Mouse (Mus musculus) embryonic facial prominence, embryonic 15.5 days (tissue): ENCODE measurements around the gene Lrrc17. TPM values are rescaled to one million over a fixed set of nuclear protein-coding genes. Genes with fewer than 3 reads are reported as not detected.
A peak's percentile ranks its signal among the peaks of the same experiment; 100 is the strongest.

Experiments used
- ATAC-seq: fragments of 200-750 bp; cut with Nextera tagmentation; 2 replicates; pipeline ENCODE4 v1.8.0; 2017; ENCODE audit warnings: low read depth, moderate TSS enrichment; ENCODE audit not compliant: insufficient number of reproducible peaks, low FRiP score, low TSS enrichment
- H3K27ac ChIP-seq: fragments of 300-500 bp; sonication (generic); replicated peaks from 2 replicates; pipeline ENCODE4 v1.5.1; 2015; ENCODE audit warnings: mild to moderate bottlenecking, inconsistent platforms
- H3K27me3 ChIP-seq: fragments of 300-500 bp; sonication (generic); 2 replicates; pipeline ENCODE4 v1.6.1; 2015; ENCODE audit warnings: inconsistent platforms
- H3K36me3 ChIP-seq: fragments of 300-500 bp; sonication (generic); 2 replicates; pipeline ENCODE4 v1.6.1; 2015; ENCODE audit warnings: mild to moderate bottlenecking, inconsistent platforms
- H3K4me1 ChIP-seq: fragments of 300-500 bp; sonication (generic); 2 replicates; pipeline ENCODE4 v1.6.1; 2015; ENCODE audit warnings: inconsistent platforms
- H3K4me2 ChIP-seq: fragments of 300-500 bp; sonication (generic); replicated peaks from 2 replicates; pipeline ENCODE4 v1.6.1; 2015; ENCODE audit warnings: mild to moderate bottlenecking, inconsistent platforms
- H3K4me3 ChIP-seq: fragments of 300-500 bp; sonication (generic); replicated peaks from 2 replicates; pipeline ENCODE4 v1.5.1; 2015; ENCODE audit warnings: mild to moderate bottlenecking, inconsistent platforms
- H3K9ac ChIP-seq: fragments of 300-500 bp; sonication (generic); 2 replicates; pipeline ENCODE4 v1.6.1; 2015; ENCODE audit warnings: inconsistent platforms
- H3K9me3 ChIP-seq: fragments of 300-500 bp; sonication (generic); replicated peaks from 2 replicates; pipeline ENCODE4 v1.6.1; 2016; ENCODE audit warnings: inconsistent platforms
- WGBS: fragments of 180-500 bp; shearing (Covaris S2); methylation state at CpG from one replicate; pipeline ENCODE4 v1.1.7; 2015; 5-methylcytosine and 5-hydroxymethylcytosine counted together
- polyA plus RNA-seq: library from polyadenylated mRNA; unstranded; fragments of >200 nt; fragmentation: Nextera tagmentation; extraction: Ambion mirVana; gene quantifications from 2 replicates; pipeline ENCODE4 v1.2.1, GENCODE M21; 2015

Gene Lrrc17
- polyA plus RNA-seq, 1 experiment from 2014 or later, result 134 TPM

- no peak for ATAC-seq
- Histone ChIP-seq H3K4me1 (peaks cover 23% of the 10 kb centered on the region), H3K27ac (no peak overlapping the region), H3K36me3 (no peaks in the 10 kb centered on the region), H3K9ac (no peak overlapping the region), H3K9me3 (no peaks in the 10 kb centered on the region), H3K27me3 (no peaks in the 10 kb centered on the region), H3K4me3 (no peak overlapping the region), H3K4me2 (no peak overlapping the region)
- WGBS, result 66% methylated on average over 4 of the region's 4 CpGs
Observed at GRCm38 (mm10) chr5:21542226-21542625, 1.1 kb upstream of the Lrrc17 start.

GRCm38 (mm10) chr5:21544821-21545220 lies 1.5 kb downstream of the Lrrc17 start:
- Histone ChIP-seq H3K4me2 (peak overlapping the region; percentile 45), H3K9me3 (no peaks in the 10 kb centered on the region), H3K4me1 (peaks cover 33% of the 10 kb centered on the region), H3K27ac (peak overlapping the region; percentile 95), H3K27me3 (no peaks in the 10 kb centered on the region), H3K9ac (peak overlapping the region; percentile 41), H3K36me3 (no peaks in the 10 kb centered on the region), H3K4me3 (peak overlapping the region; percentile 49)
- WGBS, result 30% methylated on average over 3 of the region's 3 CpGs
- no peak; the same call in 1 of the 2 replicates for ATAC-seq

- Histone ChIP-seq H3K9me3 (no peaks in the 10 kb centered on the region), H3K27ac (peak overlapping the region; percentile 95), H3K4me2 (peak overlapping the region; percentile 45), H3K36me3 (no peaks in the 10 kb centered on the region), H3K4me3 (peak overlapping the region; percentile 49), H3K27me3 (no peaks in the 10 kb centered on the region), H3K4me1 (peaks cover 34% of the 10 kb centered on the region), H3K9ac (no peak overlapping the region)
- ATAC-seq, result no peak
Observed at GRCm38 (mm10) chr5:21545227-21545626, 1.9 kb downstream of the Lrrc17 start.

GRCm38 (mm10) chr5:21545786-21546185 lies 2.4 kb downstream of the Lrrc17 start:
- Histone ChIP-seq H3K27ac (peak overlapping the region; percentile 95), H3K36me3 (no peaks in the 10 kb centered on the region), H3K4me1 (peaks cover 39% of the 10 kb centered on the region), H3K9ac (no peak overlapping the region), H3K4me2 (peak overlapping the region; percentile 45), H3K27me3 (no peaks in the 10 kb centered on the region), H3K9me3 (no peaks in the 10 kb centered on the region), H3K4me3 (peak overlapping the region; percentile 49)
- WGBS, result 59% methylated on average over 4 of the region's 4 CpGs
- no peak for ATAC-seq

- Histone ChIP-seq H3K27ac (no peak overlapping the region), H3K9ac (no peak overlapping the region), H3K36me3 (0 out of 2 replicates have a peak, but pooled peaks cover 5% of the 10 kb centered on the region), H3K9me3 (no peaks in the 10 kb centered on the region), H3K4me1 (peaks cover 49% of the 10 kb centered on the region), H3K27me3 (no peaks in the 10 kb centered on the region), H3K4me2 (no peak overlapping the region), H3K4me3 (no peak overlapping the region)
- WGBS, result 82% methylated on average over 8 of the region's 8 CpGs
- no peak for ATAC-seq
Observed at GRCm38 (mm10) chr5:21547005-21547404, 3.6 kb downstream of the Lrrc17 start.

- Histone ChIP-seq H3K4me2 (no peak overlapping the region), H3K9me3 (no peaks in the 10 kb centered on the region), H3K36me3 (0 out of 2 replicates have a peak, but pooled peaks cover 5% of the 10 kb centered on the region), H3K4me3 (no peak overlapping the region), H3K27me3 (no peaks in the 10 kb centered on the region), H3K9ac (no peak overlapping the region), H3K27ac (no peak overlapping the region), H3K4me1 (peaks cover 56% of the 10 kb centered on the region)
- ATAC-seq, result no peak
- 64% methylated on average over 4 of the region's 4 CpGs for WGBS
Observed at GRCm38 (mm10) chr5:21553685-21554084, 10.3 kb downstream of the Lrrc17 start.

GRCm38 (mm10) chr5:21554732-21555131 lies 11.4 kb downstream of the Lrrc17 start:
- no peaks in the 10 kb centered on the region for H3K27me3 ChIP-seq
- H3K36me3 ChIP-seq, result 0 out of 2 replicates have a peak, but pooled peaks cover 5% of the 10 kb centered on the region
- WGBS, result 80% methylated on average over 1 of the region's 1 CpGs
- no peak overlapping the region for H3K4me2 ChIP-seq
- H3K27ac ChIP-seq, result no peak overlapping the region; the same call in 1 of the 2 replicates
- no peak overlapping the region for H3K4me3 ChIP-seq
- H3K9me3 ChIP-seq, result no peaks in the 10 kb centered on the region
- H3K4me1 ChIP-seq, result peaks cover 48% of the 10 kb centered on the region
- no peak for ATAC-seq
- no peak overlapping the region for H3K9ac ChIP-seq

GRCm38 (mm10) chr5:21556502-21556901 lies 13.1 kb downstream of the Lrrc17 start:
- peak; percentile 83 for ATAC-seq
- WGBS, result 28% methylated on average over 3 of the region's 3 CpGs
- peak overlapping the region; percentile 65 for H3K27ac ChIP-seq

GRCm38 (mm10) chr5:21563936-21564335 lies 20.6 kb downstream of the Lrrc17 start:
- Histone ChIP-seq H3K36me3 (peaks cover 20% of the 10 kb centered on the region; the same call in 1 of the 2 replicates), H3K27me3 (no peaks in the 10 kb centered on the region), H3K27ac (no peak overlapping the region), H3K9ac (no peak overlapping the region), H3K4me3 (no peak overlapping the region), H3K4me2 (no peak overlapping the region), H3K9me3 (no peaks in the 10 kb centered on the region), H3K4me1 (peaks cover 7% of the 10 kb centered on the region)
- 64% methylated on average over 2 of the region's 2 CpGs for WGBS
- ATAC-seq, result no peak

More at GRCm38 (mm10) chr5:21556502-21556901, 13.1 kb downstream of the Lrrc17 start:
- Histone ChIP-seq H3K27me3 (no peaks in the 10 kb centered on the region), H3K4me1 (peaks cover 37% of the 10 kb centered on the region), H3K4me2 (no peak overlapping the region), H3K36me3 (peaks cover 15% of the 10 kb centered on the region; the same call in 1 of the 2 replicates), H3K9ac (no peak overlapping the region), H3K4me3 (no peak overlapping the region), H3K9me3 (no peaks in the 10 kb centered on the region)

- peaks cover 7% of the 10 kb centered on the region for H3K4me1 ChIP-seq
- H3K4me3 ChIP-seq, result no peak overlapping the region
- H3K27ac ChIP-seq, result peak overlapping the region; percentile 31; the same call in 1 of the 2 replicates
- WGBS, result 80% methylated on average over 9 of the region's 9 CpGs
- no peaks in the 10 kb centered on the region for H3K27me3 ChIP-seq
- no peak for ATAC-seq
- H3K36me3 ChIP-seq, result peaks cover 23% of the 10 kb centered on the region; the same call in 1 of the 2 replicates
- H3K9ac ChIP-seq, result no peak overlapping the region
- no peak overlapping the region for H3K4me2 ChIP-seq
- no peaks in the 10 kb centered on the region for H3K9me3 ChIP-seq
Observed at GRCm38 (mm10) chr5:21565392-21566065, 22.2 kb downstream of the Lrrc17 start.

- no peak overlapping the region for H3K9ac ChIP-seq
- no peak overlapping the region for H3K4me2 ChIP-seq
- no peak for ATAC-seq
- H3K36me3 ChIP-seq, result peaks cover 15% of the 10 kb centered on the region; the same call in 1 of the 2 replicates
- no peak overlapping the region for H3K4me3 ChIP-seq
- 0 out of 2 replicates have a peak overlapping the region, but pooled peaks have one; percentile 17 for H3K27ac ChIP-seq
- WGBS, result 50% methylated on average over 1 of the region's 1 CpGs
- H3K4me1 ChIP-seq, result peaks cover 7% of the 10 kb centered on the region
- no peaks in the 10 kb centered on the region for H3K27me3 ChIP-seq
- no peaks in the 10 kb centered on the region for H3K9me3 ChIP-seq
Observed at GRCm38 (mm10) chr5:21567784-21568183, 24.4 kb downstream of the Lrrc17 start.
